Mouse (Mus musculus): ENCODE measurements around the gene Cpa4. TPM values are rescaled to one million over a fixed set of nuclear protein-coding genes. Genes with fewer than 3 reads are reported as not detected.

Cpa4 gene
- total and polyA plus RNA-seq, 3 experiments, result not detected

DNA sequence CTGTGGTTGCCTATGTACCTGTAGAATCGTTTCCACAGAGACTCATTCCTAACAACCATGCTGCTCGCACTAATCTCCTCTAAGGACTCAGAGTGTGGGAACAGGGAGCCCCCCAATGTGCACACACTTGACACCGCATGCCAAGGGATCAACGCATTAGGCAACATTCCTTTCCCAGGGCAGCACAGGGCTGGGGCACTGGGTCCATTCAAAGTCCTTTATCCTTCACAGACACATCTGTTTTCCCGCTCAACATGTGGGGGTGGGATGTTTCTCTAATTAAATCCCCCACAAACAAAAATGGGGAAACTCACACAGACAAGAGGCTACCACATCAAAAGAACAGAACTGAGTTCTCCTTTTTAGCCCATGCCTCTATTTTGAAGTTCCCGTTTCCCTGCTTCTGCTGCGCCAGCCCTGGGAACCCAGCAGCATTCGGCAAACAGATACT, 48.3 kb downstream of the Cpa4 start:
- Histone ChIP-seq H3K27ac (ENCODE audit: insufficient read depth, low read depth) (no peak overlapping the region), H3K36me3 (replicated peaks in 1 of 2; ENCODE audit: control insufficient read depth in 1 of 2, insufficient read depth in 1 of 2, low read length in 1 of 2) (no peaks in the 10 kb centered on the region), H3K4me1 (ENCODE audit: control insufficient read depth in 1 of 2, insufficient read depth in 2 of 2) (peaks cover 3% of the 10 kb centered on the region in 2 experiments; a peak in 2 of 4 replicates), H3K9me3 (replicated peaks; ENCODE audit: low read length) (no peaks in the 10 kb centered on the region), H3K4me2 (ENCODE audit: insufficient read depth, low read depth, poor library complexity, severe bottlenecking) (peak overlapping the region; percentile 47; the same call in 1 of the 2 replicates), H3K9ac (ENCODE audit: insufficient read depth, low read depth) (no peak overlapping the region), H3K27me3 (replicated peaks) (no peaks in the 10 kb centered on the region), H3K4me3 (replicated peaks in 1 of 3; ENCODE audit: low read depth in 2 of 3, low read length in 2 of 3, poor library complexity in 1 of 3) (no peak overlapping the region), H3K79me2 (replicated peaks; ENCODE audit: control insufficient read depth, extremely low read depth, insufficient read depth, poor library complexity, severe bottlenecking) (no peaks in the 10 kb centered on the region)
- dilution Hi-C loops (cut with MboI; ENCODE audit: extremely low pct_ligation_motif_present, extremely low pct_unique_long_range_greater_than_20kb, low sequenced_read_pairs), result no loop called here
- in situ Hi-C loops (cut with MboI; ENCODE audit: low pct_ligation_motif_present, low pct_unique_long_range_greater_than_20kb, low sequenced_read_pairs), result no loop called here
- no peak for TF ChIP-seq CHD2 (IDR thresholded peaks at IDR 0.05; ENCODE audit: low read length)
- no peak for TF ChIP-seq E2F4 (IDR thresholded peaks at IDR 0.05; ENCODE audit: insufficient replicate concordance, low read depth, low read length)
- TF ChIP-seq ZNF384 (IDR thresholded peaks at IDR 0.05; ENCODE audit: low read depth, low read length), result no peak
- TF ChIP-seq CHD1 (IDR thresholded peaks at IDR 0.05; ENCODE audit: low read depth, low read length), result no peak
- no peak for TF ChIP-seq ETS1 (conservative IDR thresholded peaks at IDR 0.05; ENCODE audit: low read depth, low read length)
- TF ChIP-seq ZMIZ1 (IDR thresholded peaks at IDR 0.05; ENCODE audit: low read depth, low read length), result no peak
- TF ChIP-seq CTCF (conservative IDR thresholded peaks at IDR 0.05 in 1 of 2, IDR thresholded peaks at IDR 0.05 in 1 of 2; ENCODE audit: low read depth in 2 of 2, low read length in 2 of 2), result no peak
- TF ChIP-seq USF2 (conservative IDR thresholded peaks at IDR 0.05; ENCODE audit: low read depth, low read length), result no peak
- TF ChIP-seq ELF1 (IDR thresholded peaks at IDR 0.05; ENCODE audit: low read depth, low read length), result no peak
- TF ChIP-seq RCOR1 (conservative IDR thresholded peaks at IDR 0.05; ENCODE audit: low read depth, low read length), result no peak
- no peak for TF ChIP-seq MXI1 (IDR thresholded peaks at IDR 0.05; ENCODE audit: low read depth, low read length)
- no peak for TF ChIP-seq BHLHE40 (IDR thresholded peaks at IDR 0.05; ENCODE audit: low read depth, low read length)
- no peak for TF ChIP-seq USF1 (IDR thresholded peaks at IDR 0.05; ENCODE audit: low read depth, low read length)
- TF ChIP-seq MAFK (IDR thresholded peaks at IDR 0.05; ENCODE audit: insufficient replicate concordance, low read length), result no peak
- TF ChIP-seq TBP (conservative IDR thresholded peaks at IDR 0.05; ENCODE audit: low read depth, low read length), result no peak
- no peak for TF ChIP-seq ZC3H11A (IDR thresholded peaks at IDR 0.05; ENCODE audit: low read depth, low read length)
- no peak for TF ChIP-seq JUND (conservative IDR thresholded peaks at IDR 0.05; ENCODE audit: low read depth, low read length)
- DNase-seq (ENCODE audit: extremely low read depth), result no peak

DNA sequence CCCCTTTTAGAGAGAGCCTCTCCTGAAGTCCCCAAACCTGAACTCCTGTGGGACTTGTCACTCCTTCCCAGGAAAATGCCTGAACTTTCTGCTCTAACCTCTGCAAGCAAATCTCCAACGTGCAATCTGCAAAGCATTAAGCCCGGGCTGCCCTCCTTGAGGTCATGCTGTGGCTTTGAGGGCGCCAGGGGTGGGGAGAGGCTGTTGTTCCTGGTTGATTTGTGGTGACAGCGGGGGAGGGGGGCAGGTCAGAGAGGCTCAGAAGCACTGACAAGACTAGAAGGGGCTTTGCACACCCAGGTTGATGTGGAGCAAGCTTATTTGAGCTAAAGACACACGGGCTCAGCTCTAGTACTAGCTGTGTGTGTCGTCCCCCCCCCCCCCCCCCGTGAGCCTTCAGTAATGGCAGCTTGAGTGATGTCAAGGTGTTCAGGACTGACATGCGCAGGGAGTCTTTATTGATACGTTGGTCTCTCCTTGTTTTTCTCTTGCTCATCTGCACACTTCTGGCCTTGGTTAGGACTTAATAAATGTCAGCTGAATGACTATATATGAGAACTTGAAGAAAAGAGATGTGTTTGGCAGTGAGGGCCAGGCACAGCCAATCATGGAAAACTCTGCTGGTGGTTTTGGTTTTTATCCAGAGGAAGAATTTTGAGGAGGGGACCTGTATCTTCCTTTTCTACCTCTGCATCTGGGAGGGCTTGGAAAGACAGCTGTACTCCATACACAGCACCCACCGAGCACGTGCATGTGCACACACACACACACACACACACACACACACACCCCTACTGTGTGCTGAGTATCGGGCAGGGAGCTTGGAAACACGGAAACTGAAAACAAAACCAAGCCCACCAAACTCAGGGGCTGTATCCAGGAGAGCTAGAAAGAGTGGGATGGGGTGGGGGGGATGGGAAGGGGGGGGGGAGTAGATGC, 49.1 kb downstream of the Cpa4 start:
- in situ Hi-C loops (cut with MboI; ENCODE audit: low pct_ligation_motif_present, low pct_unique_long_range_greater_than_20kb, low sequenced_read_pairs), result no loop called here
- H3K36me3 ChIP-seq (replicated peaks in 1 of 2; ENCODE audit: control insufficient read depth in 1 of 2, insufficient read depth in 1 of 2, low read length in 1 of 2), result no peaks in the 10 kb centered on the region
- peaks cover 3% of the 10 kb centered on the region in 2 experiments; a peak in 2 of 4 replicates for H3K4me1 ChIP-seq (ENCODE audit: control insufficient read depth in 1 of 2, insufficient read depth in 2 of 2)
- H3K9me3 ChIP-seq (replicated peaks; ENCODE audit: low read length), result no peaks in the 10 kb centered on the region
- no peak for DNase-seq (ENCODE audit: extremely low read depth)
- dilution Hi-C loops (cut with MboI; ENCODE audit: extremely low pct_ligation_motif_present, extremely low pct_unique_long_range_greater_than_20kb, low sequenced_read_pairs), result no loop called here
- no peak overlapping the region for H3K27ac ChIP-seq (ENCODE audit: insufficient read depth, low read depth)
- no peaks in the 10 kb centered on the region for H3K79me2 ChIP-seq (replicated peaks; ENCODE audit: control insufficient read depth, extremely low read depth, insufficient read depth, poor library complexity, severe bottlenecking)
- TF ChIP-seq UBTF (IDR thresholded peaks at IDR 0.05; ENCODE audit: low read depth, low read length) (no peak), ZMIZ1 (IDR thresholded peaks at IDR 0.05; ENCODE audit: low read depth, low read length) (no peak), ZC3H11A (IDR thresholded peaks at IDR 0.05; ENCODE audit: low read depth, low read length) (no peak), MYC (IDR thresholded peaks at IDR 0.05; ENCODE audit: low read depth, low read length) (no peak), ETS1 (conservative IDR thresholded peaks at IDR 0.05; ENCODE audit: low read depth, low read length) (no peak), EP300 (IDR thresholded peaks at IDR 0.05; ENCODE audit: low read length) (no peak), MEF2A (IDR thresholded peaks at IDR 0.05; ENCODE audit: borderline replicate concordance, low read depth, low read length) (no peak), RCOR1 (conservative IDR thresholded peaks at IDR 0.05; ENCODE audit: low read depth, low read length) (no peak), TCF12 (IDR thresholded peaks at IDR 0.05; ENCODE audit: low read depth, low read length) (no peak), BHLHE40 (IDR thresholded peaks at IDR 0.05; ENCODE audit: low read depth, low read length) (no peak), IRF4 (IDR thresholded peaks at IDR 0.05; ENCODE audit: low read depth, low read length) (no peak), CHD2 (IDR thresholded peaks at IDR 0.05; ENCODE audit: low read length) (no peak), MXI1 (IDR thresholded peaks at IDR 0.05; ENCODE audit: low read depth, low read length) (no peak), GABPA (IDR thresholded peaks at IDR 0.05; ENCODE audit: insufficient replicate concordance, low read depth, low read length) (no peak)
- no peak overlapping the region for H3K9ac ChIP-seq (ENCODE audit: insufficient read depth, low read depth)
- H3K27me3 ChIP-seq (replicated peaks), result no peaks in the 10 kb centered on the region
- peak overlapping the region; percentile 47; the same call in 1 of the 2 replicates for H3K4me2 ChIP-seq (ENCODE audit: insufficient read depth, low read depth, poor library complexity, severe bottlenecking)
- H3K4me3 ChIP-seq (replicated peaks in 1 of 3; ENCODE audit: low read depth in 2 of 3, low read length in 2 of 3, poor library complexity in 1 of 3), result no peak overlapping the region
